Mouse (Mus musculus): Measurements from ENCODE around the gene Spdye4a. TPM values are rescaled to one million over a fixed set of nuclear protein-coding genes. Genes with fewer than 3 reads are reported as not detected.
"Not testable (repeated sequence)": the region's sequence is repeated elsewhere in the genome, so short reads cannot be mapped to it uniquely, and the experiment has no call there.

Spdye4a gene
- polyA plus RNA-seq, 1 experiment from 2014 or later = not detected

DNA sequence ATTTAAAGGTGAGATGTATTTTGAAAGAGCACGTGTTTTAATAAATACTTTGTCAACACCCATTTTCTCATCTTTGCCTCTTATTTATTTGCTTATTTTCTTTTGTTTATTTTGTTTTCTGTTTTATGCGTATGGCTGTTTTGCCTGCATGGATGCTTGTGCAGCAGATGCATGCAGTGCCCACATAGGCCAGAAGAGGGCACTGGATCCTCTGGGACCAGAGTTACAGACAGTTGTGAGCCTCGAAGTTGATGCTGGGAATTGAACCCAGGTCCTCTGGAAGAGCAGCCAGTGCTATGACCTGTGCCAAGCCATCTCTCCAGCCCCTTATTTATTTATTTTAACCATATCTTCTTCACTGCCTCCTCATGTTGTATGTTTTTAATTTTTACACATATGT lies 21.7 kb downstream of the Spdye4a start:
- WGBS = 72% methylated on average over 3 of the region's 3 CpGs
- no peaks in the 10 kb centered on the region for H3K4me1 ChIP-seq
- H3K36me3 ChIP-seq = no peaks in the 10 kb centered on the region
- no peaks in the 10 kb centered on the region for H3K27me3 ChIP-seq (ENCODE audit: insufficient read depth, poor library complexity, severe bottlenecking)
- no peak for DNase-seq (ENCODE audit: low spot score)
- H3K27ac ChIP-seq = no peak overlapping the region
- peaks cover 6% of the 10 kb centered on the region for H3K9me3 ChIP-seq
- H3K4me3 ChIP-seq = no peak overlapping the region

DNA sequence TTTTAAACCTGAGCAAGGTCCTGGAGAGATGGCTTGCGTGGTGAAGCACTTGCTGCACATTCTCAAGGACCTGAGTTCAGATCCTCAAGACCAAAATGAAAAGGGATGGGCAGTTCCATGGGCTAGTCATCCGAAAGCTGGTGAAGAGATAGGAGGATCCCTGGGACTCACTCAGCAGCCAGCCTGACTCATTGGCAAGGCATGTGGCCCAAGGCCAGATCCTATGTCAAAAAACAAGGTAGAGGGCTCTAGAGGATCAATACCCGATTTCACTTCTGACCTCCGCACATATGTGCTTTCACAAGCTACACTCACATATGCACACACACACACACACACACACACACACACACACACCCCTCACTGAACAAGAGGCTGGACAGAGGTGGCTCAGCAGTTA lies 30.2 kb downstream of the Spdye4a start:
- DNase-seq (ENCODE audit: low spot score) = no peak
- H3K36me3 ChIP-seq = no peaks in the 10 kb centered on the region
- H3K4me3 ChIP-seq = no peak overlapping the region
- no peaks in the 10 kb centered on the region for H3K27me3 ChIP-seq (ENCODE audit: insufficient read depth, poor library complexity, severe bottlenecking)
- H3K9me3 ChIP-seq = no peaks in the 10 kb centered on the region
- WGBS = 70% methylated on average over 4 of the region's 4 CpGs
- no peak overlapping the region for H3K27ac ChIP-seq
- no peaks in the 10 kb centered on the region for H3K4me1 ChIP-seq

DNA sequence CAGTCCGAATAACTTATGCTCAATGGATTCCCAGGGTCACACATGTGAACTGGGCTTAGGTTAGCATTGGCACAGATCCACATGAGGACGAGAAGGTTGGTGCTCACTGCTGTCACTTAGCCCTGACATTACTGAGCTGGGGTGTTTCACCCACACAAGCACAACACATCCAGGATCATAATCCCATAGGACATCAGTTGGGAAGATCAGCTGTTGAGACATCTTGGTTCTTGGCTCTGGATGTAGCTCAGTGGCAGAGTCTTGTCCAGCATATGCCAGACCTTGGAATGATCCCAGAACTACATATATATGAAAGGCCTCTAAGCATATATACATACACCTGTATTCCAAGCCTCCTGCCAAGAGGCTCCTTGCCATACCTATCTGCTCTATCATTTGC lies 31.5 kb downstream of the Spdye4a start:
- Histone ChIP-seq H3K4me3 (no peak overlapping the region), H3K36me3 (no peaks in the 10 kb centered on the region), H3K27me3 (ENCODE audit: insufficient read depth, poor library complexity, severe bottlenecking) (no peaks in the 10 kb centered on the region), H3K9me3 (no peaks in the 10 kb centered on the region), H3K27ac (no peak overlapping the region), H3K4me1 (no peaks in the 10 kb centered on the region)
- DNase-seq (ENCODE audit: low spot score) = no peak
- WGBS = 58% methylated on average over 2 of the region's 2 CpGs

DNA sequence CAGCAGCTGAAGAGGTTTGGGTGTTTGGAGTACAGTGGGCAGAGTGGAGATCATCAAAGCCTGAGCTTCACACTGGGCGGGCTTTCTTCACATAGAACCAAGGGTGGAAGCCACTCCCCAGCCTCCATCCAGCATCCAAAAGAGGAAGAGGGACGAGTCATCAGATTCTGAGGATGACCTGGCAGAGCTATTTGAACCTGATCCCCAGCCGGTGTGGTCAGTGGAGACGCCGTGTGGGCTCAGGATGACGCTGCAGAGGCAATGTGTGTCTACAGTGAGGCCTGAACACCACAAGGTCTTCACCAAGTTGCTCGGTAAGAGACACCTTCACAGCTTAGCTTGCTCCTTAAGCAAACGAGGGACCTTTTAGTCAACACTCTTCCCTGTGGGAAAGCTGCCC lies 31.9 kb downstream of the Spdye4a start:
- not testable (repeated sequence) for H3K27me3 ChIP-seq (ENCODE audit: insufficient read depth, poor library complexity, severe bottlenecking); H3K36me3 ChIP-seq; H3K27ac ChIP-seq; H3K9me3 ChIP-seq; H3K4me1 ChIP-seq; H3K4me3 ChIP-seq
- WGBS = 67% methylated on average over 8 of the region's 8 CpGs
- DNase-seq (ENCODE audit: low spot score) = peak; percentile 73

DNA sequence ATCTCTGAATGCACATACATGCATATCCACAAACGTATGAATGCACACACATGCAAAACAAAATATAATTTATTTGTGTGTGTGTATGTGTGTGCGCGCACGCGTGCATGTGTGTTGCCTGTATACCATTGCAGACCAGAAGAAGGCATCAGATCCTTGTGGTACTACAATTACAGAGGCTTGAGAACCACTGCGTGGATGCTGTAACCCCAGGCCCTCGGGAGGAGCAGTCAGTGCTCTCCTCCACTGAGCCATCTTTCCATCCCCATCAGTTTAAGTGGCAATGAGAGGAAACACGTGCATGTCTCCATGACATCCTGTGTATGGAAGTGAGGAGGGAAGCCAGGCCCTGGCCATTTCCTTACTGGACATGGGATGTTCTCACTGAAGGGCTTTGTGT lies 33.9 kb downstream of the Spdye4a start:
- peak; percentile 59 for DNase-seq (ENCODE audit: low spot score)
- Histone ChIP-seq H3K27me3 (ENCODE audit: insufficient read depth, poor library complexity, severe bottlenecking) (no peaks in the 10 kb centered on the region), H3K27ac (no peak overlapping the region), H3K4me1 (no peaks in the 10 kb centered on the region), H3K9me3 (no peaks in the 10 kb centered on the region), H3K36me3 (no peaks in the 10 kb centered on the region), H3K4me3 (no peak overlapping the region)
- WGBS = 87% methylated on average over 8 of the region's 8 CpGs

DNA sequence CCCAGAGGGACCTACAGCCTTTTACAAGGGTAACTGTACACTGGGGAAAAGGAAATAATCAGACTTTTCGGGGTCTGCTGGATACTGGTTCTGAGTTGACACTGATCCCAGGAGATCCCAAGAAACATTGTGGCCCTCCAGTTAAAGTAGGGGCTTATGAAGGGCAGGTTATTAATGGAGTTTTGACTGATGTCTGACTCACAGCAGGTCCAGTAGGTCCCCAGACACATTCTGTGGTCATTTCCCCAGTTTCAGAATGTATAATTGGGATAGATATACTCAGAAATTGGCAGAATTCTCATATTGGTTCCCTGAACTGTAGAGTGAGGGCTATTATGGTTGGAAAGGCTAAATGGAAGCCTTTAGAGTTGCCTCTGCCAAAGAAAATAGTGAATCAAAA lies 38.7 kb downstream of the Spdye4a start:
- H3K4me1 ChIP-seq; H3K4me3 ChIP-seq; H3K27ac ChIP-seq; H3K36me3 ChIP-seq; H3K9me3 ChIP-seq; DNase-seq (ENCODE audit: low spot score); H3K27me3 ChIP-seq (ENCODE audit: insufficient read depth, poor library complexity, severe bottlenecking): not testable (repeated sequence)
- WGBS = 83% methylated on average over 1 of the region's 1 CpGs

DNA sequence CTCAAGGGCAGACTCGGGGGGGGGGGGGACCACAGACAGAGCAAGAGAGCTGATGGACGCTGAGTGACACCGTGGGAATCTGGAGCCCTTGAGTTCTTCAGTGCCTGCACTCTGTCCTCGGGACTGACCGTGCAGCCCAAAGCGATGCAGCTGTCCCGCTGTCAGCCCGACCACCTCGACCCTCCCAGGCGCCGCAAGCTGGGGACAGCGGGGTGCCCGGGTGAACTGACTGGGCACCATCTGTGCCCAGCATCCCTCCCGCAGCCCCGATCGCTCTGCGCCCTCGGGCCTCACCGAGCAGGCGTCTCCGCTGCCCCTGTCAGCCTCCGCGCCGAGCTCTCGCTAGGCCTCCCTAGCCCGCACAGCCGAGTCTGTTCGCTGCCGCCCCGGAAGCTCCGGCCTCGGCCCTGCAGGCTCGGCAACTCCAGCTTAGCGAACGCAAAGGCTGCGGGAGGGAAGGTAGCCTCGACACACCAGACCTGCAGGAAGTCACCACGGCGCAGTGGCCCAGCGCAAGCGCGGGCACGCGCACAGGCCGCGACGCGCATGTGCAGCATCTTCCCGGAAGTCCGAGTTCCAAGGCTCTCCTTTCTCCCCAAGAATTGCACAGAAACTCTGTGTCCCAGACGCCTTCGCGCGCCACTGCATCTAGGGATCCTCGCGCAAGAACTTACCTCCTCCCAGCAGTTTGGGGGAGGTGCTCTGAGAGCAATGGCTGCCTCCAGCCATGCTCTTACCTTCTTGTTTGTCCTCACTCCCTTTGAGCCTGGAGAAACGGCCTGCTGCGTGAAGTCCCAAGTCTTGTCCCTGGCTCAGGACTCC lies 46.2 kb downstream of the Spdye4a start, which contains the start of the genes Rbak and Spdye4b:
TSS of gene Rbak (minus strand) at position 521 of the 822 bp plus-strand sequence.
TSS of gene Spdye4b (plus strand) at position 763 of the 822 bp plus-strand sequence.
- H3K36me3 ChIP-seq = peaks cover 30% of the 10 kb centered on the region
- under 1% methylated on average over 58 of the region's 58 CpGs for WGBS
- peak within 1 kb of the TSS; percentile 90 for H3K27ac ChIP-seq
- no peaks in the 10 kb centered on the region for H3K9me3 ChIP-seq
- peak within 1 kb of the TSS; percentile 78 for H3K4me3 ChIP-seq
- DNase-seq (ENCODE audit: low spot score) = peak; percentile 97
- H3K27me3 ChIP-seq (ENCODE audit: insufficient read depth, poor library complexity, severe bottlenecking) = no peaks in the 10 kb centered on the region
- H3K4me1 ChIP-seq = peaks cover 17% of the 10 kb centered on the region

DNA sequence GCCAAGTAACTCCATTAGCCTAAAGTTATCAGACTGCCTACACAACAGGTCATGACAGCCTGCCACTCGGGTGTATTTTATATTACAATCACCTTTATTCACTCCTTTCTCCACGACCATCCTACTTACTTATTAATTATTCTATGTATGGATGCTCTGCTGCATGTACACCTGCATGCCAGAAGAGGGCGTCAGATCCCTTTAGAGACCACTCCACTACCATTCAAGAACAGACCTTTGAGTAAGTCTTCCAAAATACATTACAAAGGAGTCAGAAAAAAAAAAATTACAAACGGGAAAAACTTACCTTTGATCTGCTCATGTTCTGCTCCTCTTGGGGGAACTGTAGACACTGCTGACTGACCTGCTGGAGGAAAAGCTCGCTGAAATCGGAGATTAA lies 47.5 kb downstream of the Spdye4a start:
- peaks cover 17% of the 10 kb centered on the region for H3K4me1 ChIP-seq
- DNase-seq (ENCODE audit: low spot score) = no peak
- H3K4me3 ChIP-seq = no peak overlapping the region
- no peaks in the 10 kb centered on the region for H3K27me3 ChIP-seq (ENCODE audit: insufficient read depth, poor library complexity, severe bottlenecking)
- no peaks in the 10 kb centered on the region for H3K9me3 ChIP-seq
- H3K36me3 ChIP-seq = peaks cover 43% of the 10 kb centered on the region
- H3K27ac ChIP-seq = no peak overlapping the region
- WGBS = 42% methylated on average over 6 of the region's 6 CpGs

DNA sequence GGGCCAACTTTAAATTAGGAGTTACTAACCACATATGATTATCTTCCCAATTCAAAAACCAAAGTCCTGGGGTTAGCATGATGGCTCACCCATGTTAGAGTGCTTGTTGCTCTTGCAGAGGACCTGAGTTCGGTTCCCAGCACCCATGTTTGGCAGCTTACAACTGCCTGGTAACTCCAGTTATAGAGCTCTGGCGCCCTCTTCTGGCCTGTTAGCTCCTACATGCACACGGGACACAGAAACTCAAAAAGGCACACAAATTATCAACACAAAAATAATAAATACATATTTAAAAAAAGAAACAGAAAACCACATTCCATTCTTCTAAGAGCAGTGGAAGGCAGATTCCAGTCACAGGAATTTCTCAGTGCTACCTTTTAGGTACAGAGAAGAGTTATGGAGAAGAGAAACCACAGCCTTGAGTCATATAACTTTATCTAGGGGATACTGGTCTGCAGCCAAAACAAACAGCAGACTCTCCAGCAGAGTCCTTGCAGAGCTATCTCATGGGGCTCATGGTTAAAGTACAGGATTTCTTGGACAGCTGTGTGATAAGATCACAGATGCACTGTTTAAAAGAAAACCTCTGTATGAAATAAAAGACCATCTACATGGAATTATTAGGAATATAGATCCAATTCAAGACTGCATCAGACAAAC lies 49.0 kb downstream of the Spdye4a start:
- H3K4me3 ChIP-seq = no peak overlapping the region
- H3K27me3 ChIP-seq (ENCODE audit: insufficient read depth, poor library complexity, severe bottlenecking) = no peaks in the 10 kb centered on the region
- no peaks in the 10 kb centered on the region for H3K9me3 ChIP-seq
- WGBS = 84% methylated on average over 3 of the region's 3 CpGs
- peaks cover 58% of the 10 kb centered on the region for H3K36me3 ChIP-seq
- DNase-seq (ENCODE audit: low spot score) = no peak
- no peak overlapping the region for H3K27ac ChIP-seq
- peaks cover 17% of the 10 kb centered on the region for H3K4me1 ChIP-seq

DNA sequence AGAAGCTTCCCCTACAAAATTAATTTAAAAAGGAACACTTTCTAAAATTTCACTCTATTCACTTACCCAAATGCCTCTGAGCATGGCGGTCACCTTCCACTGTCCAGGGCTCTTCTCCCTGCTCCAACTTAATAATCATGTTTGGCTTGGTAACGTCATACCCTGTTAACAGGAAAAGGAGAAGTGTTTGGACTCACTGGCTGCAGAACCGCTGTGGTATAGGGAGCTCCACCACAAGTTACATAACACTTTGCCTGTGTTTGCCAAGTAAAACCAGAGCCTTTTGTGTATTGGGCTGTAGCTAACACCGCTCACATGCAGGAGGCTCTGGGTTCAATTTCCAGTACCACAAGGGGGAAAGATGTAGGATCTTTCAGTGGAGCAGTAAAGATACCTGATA lies 50.7 kb downstream of the Spdye4a start:
- no peak overlapping the region for H3K4me3 ChIP-seq
- DNase-seq (ENCODE audit: low spot score) = no peak
- H3K27me3 ChIP-seq (ENCODE audit: insufficient read depth, poor library complexity, severe bottlenecking) = no peaks in the 10 kb centered on the region
- no peaks in the 10 kb centered on the region for H3K9me3 ChIP-seq
- WGBS = 95% methylated on average over 4 of the region's 4 CpGs
- H3K27ac ChIP-seq = no peak overlapping the region
- peaks cover 70% of the 10 kb centered on the region for H3K36me3 ChIP-seq
- peaks cover 17% of the 10 kb centered on the region for H3K4me1 ChIP-seq

Other genes starting within 250 kb of the Spdye4a start
- gene Rnf216, start 113.9 kb downstream of the Spdye4a start, polyA plus RNA-seq (2016; fragmentation: Nextera tagmentation; extraction: Ambion mirVana) = 37.9 and 40.6 TPM in 2 replicates
- gene Olfr718-ps1, start 79.3 kb downstream of the Spdye4a start, polyA plus RNA-seq (2016; fragmentation: Nextera tagmentation; extraction: Ambion mirVana) = 0.04 and 0.09 TPM in 2 replicates
- gene Rbak, start 46.1 kb downstream of the Spdye4a start, polyA plus RNA-seq (2016; fragmentation: Nextera tagmentation; extraction: Ambion mirVana) = 8.9 and 12.3 TPM in 2 replicates
- gene Spdye4b, start 45.9 kb downstream of the Spdye4a start, polyA plus RNA-seq (2016; fragmentation: Nextera tagmentation; extraction: Ambion mirVana) = not detected in 2 replicates
- 8.3 and 11.7 TPM in 2 replicates for gene Zfp12, start 8.3 kb upstream of the Spdye4a start, polyA plus RNA-seq (2016; fragmentation: Nextera tagmentation; extraction: Ambion mirVana)
- gene Zfp316, start 43.1 kb upstream of the Spdye4a start, polyA plus RNA-seq (2016; fragmentation: Nextera tagmentation; extraction: Ambion mirVana) = 2.1 and 2.6 TPM in 2 replicates
- not detected in 2 replicates for gene Zfp853, start 66.7 kb upstream of the Spdye4a start, polyA plus RNA-seq (2016; fragmentation: Nextera tagmentation; extraction: Ambion mirVana)
- 35.0 and 46.1 TPM in 2 replicates for gene E130309D02Rik, start 88.5 kb upstream of the Spdye4a start, polyA plus RNA-seq (2016; fragmentation: Nextera tagmentation; extraction: Ambion mirVana)
- 55.5 and 58.6 TPM in 2 replicates for gene Zdhhc4, start 102.4 kb upstream of the Spdye4a start, polyA plus RNA-seq (2016; fragmentation: Nextera tagmentation; extraction: Ambion mirVana)
- 0.51 and 0.55 TPM in 2 replicates for gene Grid2ip, start 130.4 kb upstream of the Spdye4a start, polyA plus RNA-seq (2016; fragmentation: Nextera tagmentation; extraction: Ambion mirVana)
- 269 and 275 TPM in 2 replicates for gene Kdelr2, start 176.9 kb upstream of the Spdye4a start, polyA plus RNA-seq (2016; fragmentation: Nextera tagmentation; extraction: Ambion mirVana)
- gene Daglb, start 237.7 kb upstream of the Spdye4a start, polyA plus RNA-seq (2016; fragmentation: Nextera tagmentation; extraction: Ambion mirVana) = 11.9 and 13.9 TPM in 2 replicates

Data from heart, embryonic 10.5 days (tissue).